Mouse (Mus musculus): ENCODE measurements around the gene Eif4h.

Eif4h gene

GRCm38 (mm10) chr5:134639269-134639682 lies at the start of gene Eif4h:
TSS of gene Eif4h (minus strand) at chr5:134639490.
- in situ Hi-C loops (cut with MboI; ENCODE audit: low pct_unique_long_range_greater_than_20kb in 1 of 2, low sequenced_read_pairs in 2 of 2, unreplicated experiment in 1 of 2): no loop called here

GRCm38 (mm10) chr5:134688718-134689284 lies 49.5 kb upstream of the Eif4h start:
- in situ Hi-C loops (cut with MboI; ENCODE audit: low pct_unique_long_range_greater_than_20kb in 1 of 2, low sequenced_read_pairs in 2 of 2, unreplicated experiment in 1 of 2): no loop called here

GRCm38 (mm10) chr5:134688086-134688717 lies 48.9 kb upstream of the Eif4h start, which contains the start of gene Limk1:
TSS of gene Limk1 (minus strand) at chr5:134688598.
- in situ Hi-C loops (cut with MboI; ENCODE audit: low pct_unique_long_range_greater_than_20kb in 1 of 2, low sequenced_read_pairs in 2 of 2, unreplicated experiment in 1 of 2): no loop called here

- in situ Hi-C loops (cut with MboI; ENCODE audit: low pct_unique_long_range_greater_than_20kb in 1 of 2, low sequenced_read_pairs in 2 of 2, unreplicated experiment in 1 of 2): no loop called here
Observed at GRCm38 (mm10) chr5:134687187-134687586, 47.9 kb upstream of the Eif4h start.

- in situ Hi-C loops (cut with MboI; ENCODE audit: low pct_unique_long_range_greater_than_20kb in 1 of 2, low sequenced_read_pairs in 2 of 2, unreplicated experiment in 1 of 2): no loop called here
Observed at GRCm38 (mm10) chr5:134686541-134686940, 47.3 kb upstream of the Eif4h start.

GRCm38 (mm10) chr5:134684398-134684797 lies 45.1 kb upstream of the Eif4h start:
- in situ Hi-C loops (cut with MboI; ENCODE audit: low pct_unique_long_range_greater_than_20kb in 1 of 2, low sequenced_read_pairs in 2 of 2, unreplicated experiment in 1 of 2): no loop called here

- in situ Hi-C loops (cut with MboI; ENCODE audit: low pct_unique_long_range_greater_than_20kb in 1 of 2, low sequenced_read_pairs in 2 of 2, unreplicated experiment in 1 of 2): no loop called here
Observed at GRCm38 (mm10) chr5:134683813-134684212, 44.5 kb upstream of the Eif4h start.

- in situ Hi-C loops (cut with MboI; ENCODE audit: low pct_unique_long_range_greater_than_20kb in 1 of 2, low sequenced_read_pairs in 2 of 2, unreplicated experiment in 1 of 2): no loop called here
Observed at GRCm38 (mm10) chr5:134680238-134680637, 40.9 kb upstream of the Eif4h start.

GRCm38 (mm10) chr5:134678827-134679546 lies 39.7 kb upstream of the Eif4h start:
- in situ Hi-C loops (cut with MboI; ENCODE audit: low pct_unique_long_range_greater_than_20kb in 1 of 2, low sequenced_read_pairs in 2 of 2, unreplicated experiment in 1 of 2): no loop called here

- in situ Hi-C loops (cut with MboI; ENCODE audit: low pct_unique_long_range_greater_than_20kb in 1 of 2, low sequenced_read_pairs in 2 of 2, unreplicated experiment in 1 of 2): no loop called here
Observed at GRCm38 (mm10) chr5:134678031-134678430, 38.7 kb upstream of the Eif4h start.

GRCm38 (mm10) chr5:134677491-134677890 lies 38.2 kb upstream of the Eif4h start:
- in situ Hi-C loops (cut with MboI; ENCODE audit: low pct_unique_long_range_greater_than_20kb in 1 of 2, low sequenced_read_pairs in 2 of 2, unreplicated experiment in 1 of 2): no loop called here

GRCm38 (mm10) chr5:134675956-134676759 lies 36.9 kb upstream of the Eif4h start:
- in situ Hi-C loops (cut with MboI; ENCODE audit: low pct_unique_long_range_greater_than_20kb in 1 of 2, low sequenced_read_pairs in 2 of 2, unreplicated experiment in 1 of 2): no loop called here

- in situ Hi-C loops (cut with MboI; ENCODE audit: low pct_unique_long_range_greater_than_20kb in 1 of 2, low sequenced_read_pairs in 2 of 2, unreplicated experiment in 1 of 2): no loop called here
Observed at GRCm38 (mm10) chr5:134674977-134675376, 35.7 kb upstream of the Eif4h start.

- in situ Hi-C loops (cut with MboI; ENCODE audit: low pct_unique_long_range_greater_than_20kb in 1 of 2, low sequenced_read_pairs in 2 of 2, unreplicated experiment in 1 of 2): no loop called here
Observed at GRCm38 (mm10) chr5:134672611-134673010, 33.3 kb upstream of the Eif4h start.

- in situ Hi-C loops (cut with MboI; ENCODE audit: low pct_unique_long_range_greater_than_20kb in 1 of 2, low sequenced_read_pairs in 2 of 2, unreplicated experiment in 1 of 2): no loop called here
Observed at GRCm38 (mm10) chr5:134672198-134672516, 32.9 kb upstream of the Eif4h start.

- in situ Hi-C loops (cut with MboI; ENCODE audit: low pct_unique_long_range_greater_than_20kb in 1 of 2, low sequenced_read_pairs in 2 of 2, unreplicated experiment in 1 of 2): no loop called here
Observed at GRCm38 (mm10) chr5:134671335-134672197, 32.3 kb upstream of the Eif4h start.

- in situ Hi-C loops (cut with MboI; ENCODE audit: low pct_unique_long_range_greater_than_20kb in 1 of 2, low sequenced_read_pairs in 2 of 2, unreplicated experiment in 1 of 2): no loop called here
Observed at GRCm38 (mm10) chr5:134669001-134669708, 29.9 kb upstream of the Eif4h start.

- in situ Hi-C loops (cut with MboI; ENCODE audit: low pct_unique_long_range_greater_than_20kb in 1 of 2, low sequenced_read_pairs in 2 of 2, unreplicated experiment in 1 of 2): no loop called here
Observed at GRCm38 (mm10) chr5:134668495-134668894, 29.2 kb upstream of the Eif4h start.

Data from mouse embryonic stem cell (cell line).